Mouse (Mus musculus) C2C12 (cell line): ENCODE results near the gene Zfhx3.

Experiments
- CTCF ChIP-seq: IDR thresholded peaks from one replicate; pipeline ENCODE4 v1.5.1; 2011; ENCODE audit not compliant: control insufficient read depth, insufficient read depth, insufficient read length
- FOSL1 ChIP-seq: IDR thresholded peaks from one replicate; pipeline ENCODE4 v1.8.0; 2011; ENCODE audit warnings: mild to moderate bottlenecking, low read length; ENCODE audit not compliant: poor library complexity, insufficient read depth, severe bottlenecking

GRCm38 (mm10) chr8:108710607-108711489 is 768.4 kb downstream of the Zfhx3 start:
- TF ChIP-seq CTCF (no peak), FOSL1 (no peak)
